In the genomic region with DNA sequence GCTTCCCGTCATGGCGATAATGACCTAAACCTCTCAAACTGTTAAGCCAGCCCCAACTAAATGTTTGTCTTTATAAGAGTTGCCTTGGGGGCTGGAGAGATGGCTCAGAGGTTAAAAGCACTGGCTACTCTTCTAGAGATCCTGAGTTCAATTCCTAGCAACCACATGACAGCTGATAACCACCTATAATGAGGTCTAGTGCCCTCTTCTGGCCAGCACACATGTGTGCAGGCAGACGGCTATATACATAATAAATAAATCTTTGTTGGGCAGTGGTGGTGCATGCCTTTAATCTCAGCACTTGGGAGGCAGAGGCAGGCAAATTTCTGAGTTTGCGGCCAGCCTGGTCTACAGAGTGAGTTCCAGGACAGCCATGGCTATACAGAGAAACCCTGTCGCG, we compare ENCODE assay signal across 7 mouse cellular contexts.
DNase-seq lines count a peak whose midpoint lies in the region; ATAC-seq and TF ChIP-seq lines count a peak whose summit lies in the region.
"Not testable (repeated sequence)": the region's sequence is repeated elsewhere in the genome, so short reads cannot be mapped to it uniquely, and the experiment has no call there.

No protein-coding gene starts in this region.

- TF ChIP-seq CTCF in Patski (IDR thresholded peaks at IDR 0.05) = peak; percentile 38
- peak; percentile 4; the same call in 1 of the 2 replicates for TF ChIP-seq CTCF in gastrocnemius, adult 2 months (IDR thresholded peaks at IDR 0.05)
- TF ChIP-seq CTCF in layer of hippocampus, adult 2 months (conservative IDR thresholded peaks at IDR 0.05) = peak; percentile 32; the same call in 1 of the 2 replicates
- TF ChIP-seq CTCF in lung, embryonic 14.5 days (IDR thresholded peaks at IDR 0.05; ENCODE audit: low read depth) = 0 out of 2 replicates have a peak, but pooled peaks have one; percentile 17

- H3K36me3 ChIP-seq in lung, embryonic 14.5 days (ENCODE audit: insufficient read depth); splenic B cell, adult 2 months (ENCODE audit: control insufficient read depth, insufficient read depth, low read length, poor library complexity, severe bottlenecking): not testable (repeated sequence)

- POLR2A ChIA-PET in Patski (lab: Charles Lee) = not testable (repeated sequence)

- not testable (repeated sequence) for H3K4me2 ChIP-seq in lung, embryonic 14.5 days

- not testable (repeated sequence) for H3K4me3 ChIP-seq in gastrocnemius, adult 2 months; layer of hippocampus, adult 2 months; lung, embryonic 14.5 days (ENCODE audit: low read depth, low read length)

- CTCF ChIA-PET in Patski (lab: Charles Lee) = interaction anchor here (1.2 kb wide), 1 partner anchor 13 kb away, joined by 3 read pairs; no protein-coding TSS in a partner anchor

- not testable (repeated sequence) for H3K9ac ChIP-seq in lung, embryonic 14.5 days

- not testable (repeated sequence) for H3K27ac ChIP-seq in gastrocnemius, adult 2 months; layer of hippocampus, adult 2 months; lung, embryonic 14.5 days (ENCODE audit: low read depth)

- in situ Hi-C loops in Patski (cut with MboI; ENCODE audit: low pct_unique_long_range_greater_than_20kb) = not testable (repeated sequence)

- intact Hi-C loops in gastrocnemius, adult 2 months (cut with DNase I) = not testable (repeated sequence)

- DNase-seq in A20 (ENCODE audit: low read depth, low spot score) = peak; percentile 36
- DNase-seq in ES-CJ7 (ENCODE audit: low read depth, low spot score) = peak; percentile 41
- DNase-seq in Patski (ENCODE audit: low read depth, low spot score); gastrocnemius, adult 2 months; layer of hippocampus, adult 2 months (ENCODE audit: low spot score in 2 of 2); lung, embryonic 14.5 days: not testable (repeated sequence)
- peak; percentile 25 for DNase-seq in splenic B cell, adult 2 months (ENCODE audit: low read depth, low spot score)

- not testable (repeated sequence) for ATAC-seq in Patski; lung, embryonic 14.5 days (ENCODE audit: insufficient read depth)

- H3K9me3 ChIP-seq in lung, embryonic 14.5 days (ENCODE audit: low read depth, low read length) = not testable (repeated sequence)

- peaks cover 29% of the 10 kb centered on the region for H3K27me3 ChIP-seq in Patski
- H3K27me3 ChIP-seq in lung, embryonic 14.5 days (ENCODE audit: insufficient read depth, low read length); splenic B cell, adult 2 months (ENCODE audit: control insufficient read depth, insufficient read depth, low read length, poor library complexity, severe bottlenecking): not testable (repeated sequence)

- H3K4me1 ChIP-seq in lung, embryonic 14.5 days (ENCODE audit: insufficient read depth) = not testable (repeated sequence)

- 87% methylated on average over 6 of the region's 6 CpGs for WGBS in lung, embryonic 14.5 days
